Mouse (Mus musculus) megakaryocyte, embryonic 14.5 days (primary cell): ENCODE results near the gene Mecr.

ENCODE experiments used
- FLI1 ChIP-seq: IDR thresholded peaks from 2 replicates; pipeline ENCODE4 v1.6.1; 2012; ENCODE audit warnings: low read length, inconsistent platforms, mixed read lengths
- GATA1 ChIP-seq: IDR thresholded peaks from 3 replicates; pipeline ENCODE4 v1.6.1; 2012; ENCODE audit warnings: mixed read lengths, low read length, inconsistent platforms, borderline replicate concordance

- TF ChIP-seq FLI1 (no peak), GATA1 (no peak)
Measured at GRCm38 (mm10) chr4:131875242-131875641, 32.0 kb downstream of the Mecr start.
